Mouse (Mus musculus): Measurements from ENCODE around the gene Adam23.

The Adam23 gene

GRCm38 (mm10) chr1:63445656-63446046, at the start of gene Adam23:
Gene Adam23, plus strand, starts transcription at chr1:63445891.
- peak; percentile 78 for DNase-seq (ENCODE audit: low spot score)

DNA sequence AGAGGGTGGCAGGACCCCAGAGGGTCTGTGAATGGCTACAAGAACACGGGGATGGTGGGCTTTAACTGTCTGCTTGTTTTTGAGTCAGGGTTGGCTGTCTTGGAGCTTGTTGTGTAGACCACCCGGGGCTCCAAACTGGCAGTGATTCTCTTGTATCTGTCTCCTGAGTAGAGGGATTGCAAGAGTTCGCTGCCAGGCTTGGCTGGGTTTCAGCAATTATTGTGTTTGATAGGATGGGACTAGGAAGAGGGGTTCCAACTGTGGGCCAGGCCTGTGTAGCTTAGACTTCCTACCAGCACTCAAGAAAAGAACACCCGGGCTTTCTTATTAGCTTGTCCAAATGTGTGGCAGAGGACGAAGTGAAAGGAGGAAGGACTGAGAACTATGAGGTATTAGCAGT, 44.6 kb upstream of the Adam23 start:
- DNase-seq (ENCODE audit: low spot score) = no peak

DNA sequence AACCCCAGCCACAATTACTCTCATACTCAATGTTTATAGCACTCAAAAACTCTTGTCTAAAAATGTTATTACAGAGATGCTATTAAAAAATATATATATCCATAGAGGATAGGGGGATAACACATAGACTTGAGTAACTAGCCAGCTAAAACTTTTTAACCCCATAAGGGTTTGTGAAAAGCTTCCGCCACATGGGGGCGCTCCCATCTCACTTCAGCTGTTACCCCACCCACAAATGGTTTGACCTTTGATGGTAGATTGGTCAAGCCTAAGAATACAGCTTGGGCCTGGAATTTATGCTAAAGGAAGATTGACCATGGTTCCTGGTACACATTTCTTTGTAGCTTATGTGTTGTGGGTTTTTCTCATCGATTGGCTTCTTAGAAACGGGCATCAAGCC, 42.1 kb upstream of the Adam23 start:
- no peak for DNase-seq (ENCODE audit: low spot score)

- DNase-seq (ENCODE audit: low spot score) = no peak
These were observed 37.3 kb upstream of the Adam23 start for GRCm38 (mm10) chr1:63408344-63408743.

GRCm38 (mm10) chr1:63418491-63418890, 27.2 kb upstream of the Adam23 start:
- DNase-seq (ENCODE audit: low spot score) = no peak

DNA sequence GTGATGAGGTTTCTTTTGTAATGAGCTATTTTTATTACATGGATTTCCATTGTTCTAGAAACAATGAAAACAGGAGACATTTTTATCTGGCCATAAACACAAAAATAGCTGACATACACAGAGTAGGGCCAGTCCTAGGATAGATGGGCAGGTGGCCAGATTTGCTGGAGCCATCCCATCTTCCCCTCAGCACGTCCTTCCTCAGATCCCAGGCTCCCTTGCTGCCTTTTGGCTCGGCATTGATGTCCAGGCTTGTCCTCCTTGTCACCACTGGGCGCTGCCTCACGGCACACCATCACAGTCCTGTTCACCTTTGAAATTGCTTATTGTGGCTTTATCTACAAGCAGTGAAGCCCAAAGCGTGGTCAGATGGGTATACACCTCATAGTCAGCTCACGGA, 15.0 kb upstream of the Adam23 start:
- no peak for DNase-seq (ENCODE audit: low spot score)

DNA sequence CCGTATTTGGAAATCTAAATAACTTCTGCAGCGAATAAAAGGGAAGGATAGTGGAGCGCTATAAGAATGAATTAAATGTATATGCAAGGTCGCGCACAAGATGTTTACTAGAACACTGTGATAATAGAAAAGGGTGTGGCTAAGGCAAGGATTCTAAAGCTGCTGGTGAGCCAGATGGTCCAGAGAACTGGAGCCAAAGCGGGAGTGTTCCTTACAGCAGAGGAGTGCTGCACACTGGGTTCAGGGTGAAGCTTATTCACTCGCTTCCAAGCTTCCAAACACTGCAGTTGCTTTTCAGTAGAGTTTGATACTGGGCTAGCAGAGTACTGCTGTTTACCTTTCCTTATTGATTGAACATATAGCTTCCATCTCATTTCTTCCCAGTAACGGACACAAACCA, 14.5 kb upstream of the Adam23 start:
- no peak for DNase-seq (ENCODE audit: low spot score)

DNA sequence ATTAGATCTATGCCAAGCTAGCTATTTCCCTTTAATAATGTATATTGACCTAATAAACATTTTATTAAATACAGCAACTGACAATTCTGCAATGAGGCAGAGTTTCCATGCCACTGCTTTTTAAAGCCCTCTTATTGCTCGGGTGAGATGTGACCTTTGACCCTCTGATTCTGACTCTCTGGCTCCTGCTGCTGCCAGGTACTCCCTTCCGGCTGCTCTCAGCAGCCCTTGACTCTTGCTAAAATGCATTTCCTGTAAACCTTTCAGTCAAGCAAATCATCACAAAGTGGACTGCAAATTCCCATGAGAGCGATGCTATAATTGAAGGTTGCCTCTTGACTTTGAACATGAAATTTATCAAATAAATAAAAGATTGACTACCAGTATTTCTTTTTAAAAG, 13.8 kb upstream of the Adam23 start:
- DNase-seq (ENCODE audit: low spot score) = no peak

DNA sequence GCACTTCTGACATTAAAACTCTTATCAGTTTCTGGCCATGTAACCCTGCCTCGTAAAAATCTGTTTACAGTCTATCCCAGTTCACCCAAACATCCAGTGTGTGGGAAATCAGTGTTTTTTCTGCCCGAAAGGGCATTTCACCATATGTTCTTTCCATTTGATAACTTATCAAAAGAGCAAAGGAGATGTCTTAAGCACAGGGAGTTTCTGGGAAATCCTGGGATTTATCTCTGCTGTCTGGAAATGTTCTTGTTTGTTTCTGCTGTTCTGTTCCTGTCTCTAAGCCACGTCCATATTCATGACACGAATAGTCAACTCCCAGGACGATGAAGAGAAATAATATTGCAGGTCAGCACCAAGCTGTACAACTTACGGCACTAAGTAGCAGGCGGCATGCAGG, 11.6 kb upstream of the Adam23 start:
- no peak for DNase-seq (ENCODE audit: low spot score)

DNA sequence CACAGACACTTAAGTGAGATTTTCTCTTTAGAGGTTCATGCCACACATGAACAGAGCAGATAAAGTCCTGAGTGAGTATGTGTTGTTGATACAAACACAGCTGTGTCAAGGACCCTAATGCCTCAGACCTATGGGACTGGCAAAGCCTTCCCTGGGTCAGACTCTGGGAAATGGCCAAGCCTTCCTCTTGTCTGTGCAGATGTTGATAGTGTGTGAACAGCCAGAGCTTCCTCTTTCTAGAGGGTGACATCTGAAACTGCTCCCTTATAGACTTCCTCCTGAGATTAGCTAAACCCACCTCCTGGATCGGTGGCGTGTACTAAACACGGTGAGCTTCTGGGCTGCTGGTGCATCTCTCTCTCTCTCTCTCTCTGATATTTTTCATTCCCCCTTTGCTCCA, 8.2 kb upstream of the Adam23 start:
- no peak for DNase-seq (ENCODE audit: low spot score)

GRCm38 (mm10) chr1:63442186-63442585, 3.5 kb upstream of the Adam23 start:
- no peak for DNase-seq (ENCODE audit: low spot score)

GRCm38 (mm10) chr1:63442616-63443015, 3.1 kb upstream of the Adam23 start:
- no peak for DNase-seq (ENCODE audit: low spot score)

DNA sequence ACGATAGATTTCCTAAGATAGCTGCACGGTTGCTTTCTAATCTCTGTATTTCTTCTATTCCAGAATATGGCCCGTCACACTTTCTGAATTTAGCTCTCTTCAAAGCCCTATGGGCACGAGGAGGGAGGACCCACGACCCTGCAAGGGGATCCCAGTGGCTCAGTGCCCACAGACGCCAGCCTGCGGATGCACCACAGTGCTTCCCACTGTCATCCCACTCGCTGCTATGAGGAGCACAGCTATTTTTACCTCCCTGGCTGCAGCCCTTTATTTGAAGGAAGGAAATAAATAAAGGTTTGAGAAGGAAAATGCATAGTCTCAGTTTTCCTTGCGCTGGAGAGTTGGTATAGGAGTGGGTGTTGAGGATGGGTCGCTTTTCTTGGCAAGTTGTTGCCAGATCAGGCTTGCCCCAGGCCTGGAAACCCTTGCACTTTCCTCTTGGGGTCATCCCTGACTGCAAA, 512 bp upstream of the Adam23 start:
- DNase-seq (ENCODE audit: low spot score) = peak; percentile 25

- DNase-seq (ENCODE audit: low spot score) = no peak
These were observed 485 bp downstream of the Adam23 start for GRCm38 (mm10) chr1:63446047-63446704.

GRCm38 (mm10) chr1:63446721-63447120, 1.0 kb downstream of the Adam23 start:
- no peak for DNase-seq (ENCODE audit: low spot score)

DNA sequence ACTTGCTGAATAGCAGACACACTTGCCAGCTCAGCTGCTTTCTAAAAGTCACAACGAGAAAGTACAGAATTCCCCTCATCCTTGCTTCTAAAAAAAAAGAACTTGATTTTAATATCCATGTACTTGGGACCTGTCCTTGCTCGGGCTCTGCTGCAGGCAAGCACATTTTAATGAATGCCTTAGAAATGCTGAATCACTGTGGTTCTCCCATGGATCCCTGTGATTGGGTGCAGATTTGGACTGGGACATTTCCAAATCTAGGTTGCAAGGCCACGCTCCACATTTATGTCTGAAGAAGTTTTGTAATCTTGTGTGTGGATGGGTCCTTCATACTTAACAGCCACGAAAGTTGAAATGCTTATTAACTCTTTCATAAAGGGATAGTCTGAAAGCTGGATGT, 4.4 kb downstream of the Adam23 start:
- DNase-seq (ENCODE audit: low spot score) = no peak

DNA sequence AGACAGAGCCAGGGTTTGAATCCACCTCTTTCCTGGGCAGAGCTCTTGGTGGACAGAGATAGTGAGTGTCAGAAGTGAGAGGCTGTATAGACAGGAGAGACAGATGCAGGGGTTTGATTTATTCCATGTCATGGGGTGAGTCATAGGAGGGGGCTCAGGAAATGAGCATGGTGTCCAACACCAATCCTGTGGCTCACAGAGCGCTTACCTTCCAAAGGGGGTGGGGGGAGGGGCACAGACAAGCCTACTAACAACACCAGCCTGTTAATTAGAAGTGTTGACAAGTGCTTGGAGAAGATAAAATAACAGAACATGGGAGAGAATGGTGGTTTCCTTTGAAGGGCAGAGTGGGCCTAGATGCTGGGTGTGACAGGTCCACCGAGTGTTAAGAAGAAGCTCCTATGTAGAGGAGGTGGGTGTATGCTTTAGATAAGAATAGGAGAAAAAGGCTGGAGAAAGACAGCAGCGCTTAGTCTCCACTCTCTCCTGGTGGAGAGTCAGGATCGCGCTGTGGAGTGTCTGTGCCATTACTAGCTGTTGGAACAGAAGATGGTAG, 7.7 kb downstream of the Adam23 start:
- no peak for DNase-seq (ENCODE audit: low spot score)

GRCm38 (mm10) chr1:63457801-63458519, 12.3 kb downstream of the Adam23 start:
- no peak for DNase-seq (ENCODE audit: low spot score)

- DNase-seq (ENCODE audit: low spot score) = peak; percentile 44
These were observed 13.5 kb downstream of the Adam23 start for GRCm38 (mm10) chr1:63459151-63459550.

DNA sequence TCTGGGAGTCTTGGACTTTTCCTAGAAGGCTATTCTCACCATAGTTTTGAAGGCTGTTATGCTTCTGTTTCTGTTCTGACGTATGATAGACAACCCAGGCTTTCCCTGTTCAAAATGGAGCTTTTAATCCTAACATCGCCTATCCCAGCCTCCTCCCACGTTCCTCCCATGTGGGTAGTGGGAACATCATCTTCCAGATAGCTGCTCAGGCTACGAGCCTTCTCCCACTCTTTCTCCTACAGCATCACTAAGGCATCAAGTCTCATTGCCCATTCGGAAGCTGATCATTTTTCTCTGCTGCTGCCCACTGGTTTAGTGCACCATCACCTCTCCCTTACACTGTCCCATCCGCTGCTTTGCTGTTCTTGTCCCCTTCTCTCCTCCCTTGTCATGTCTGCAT, 14.2 kb downstream of the Adam23 start:
- DNase-seq (ENCODE audit: low spot score) = peak; percentile 26

DNA sequence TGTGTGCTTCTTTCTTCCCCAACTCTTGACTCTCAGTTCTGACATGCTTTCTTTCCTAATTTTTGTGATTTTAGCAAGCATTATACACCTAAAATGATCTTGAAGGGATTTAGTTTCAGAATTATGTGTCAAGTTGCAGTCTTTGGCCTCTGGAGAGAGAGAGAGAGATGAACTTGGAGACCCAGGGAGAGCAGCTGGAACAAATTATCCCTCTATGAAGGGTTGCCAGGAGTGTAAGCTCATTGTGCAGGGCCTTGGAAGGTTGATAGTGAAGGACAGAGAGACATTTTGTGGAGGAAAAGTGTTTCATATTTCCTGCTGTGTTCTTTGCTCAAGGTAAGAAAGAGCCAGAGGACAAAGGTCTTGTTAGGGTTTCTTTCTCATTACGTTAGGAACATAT, 18.8 kb downstream of the Adam23 start:
- no peak for DNase-seq (ENCODE audit: low spot score)

DNA sequence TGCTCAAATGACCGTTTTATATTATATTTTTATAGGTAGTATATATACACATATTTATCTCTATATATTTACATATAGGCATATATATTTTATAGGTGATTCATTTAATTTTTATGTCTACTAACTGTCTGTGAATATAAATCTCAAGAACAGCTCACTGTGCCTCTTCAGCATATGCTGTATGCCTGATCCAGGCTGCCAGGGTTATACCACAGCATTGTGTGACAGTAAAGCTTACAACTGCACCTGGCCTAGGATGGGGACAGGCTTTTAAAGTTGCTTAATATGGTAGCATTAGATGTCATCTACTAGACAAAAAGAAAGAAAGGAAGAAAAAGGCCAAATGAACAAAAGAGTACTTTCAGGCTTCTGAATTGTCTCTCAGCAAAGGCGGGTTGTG, 27.6 kb downstream of the Adam23 start:
- no peak for DNase-seq (ENCODE audit: low spot score)

- DNase-seq (ENCODE audit: low spot score) = no peak
These were observed 28.0 kb downstream of the Adam23 start for GRCm38 (mm10) chr1:63473696-63474095.

DNA sequence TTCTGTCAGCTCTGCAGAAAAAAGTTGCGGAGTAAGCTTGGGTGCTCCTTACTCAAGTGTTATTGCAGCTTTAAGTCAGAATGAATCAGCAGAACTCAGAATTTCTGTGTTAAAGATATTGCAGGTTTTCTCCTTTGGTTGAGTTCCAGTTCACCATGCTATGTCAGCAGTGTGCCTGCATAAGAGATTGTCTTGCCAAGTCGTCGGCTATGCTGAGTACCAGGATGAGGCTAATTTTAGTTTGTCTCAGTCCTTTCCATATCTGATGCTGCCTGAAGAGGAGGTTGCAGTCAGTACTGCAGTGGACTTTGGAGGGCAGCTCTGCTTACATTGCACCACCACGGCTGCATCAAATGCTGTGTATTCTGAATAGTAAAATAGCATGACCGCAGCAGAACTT, 33.3 kb downstream of the Adam23 start:
- peak; percentile 22 for DNase-seq (ENCODE audit: low spot score)

Data from left cerebral cortex, adult 11 months (tissue).